Mouse (Mus musculus) hindbrain, embryonic 11.5 days (tissue): ENCODE data around the gene Rnf111. TPM values are rescaled to one million over a fixed set of nuclear protein-coding genes. Genes with fewer than 3 reads are reported as not detected.

Experiments
- ATAC-seq: fragments of 200-750 bp; cut with Nextera tagmentation; 2 replicates; pipeline ENCODE4 v1.8.0; 2017; ENCODE audit warnings: mild to moderate bottlenecking, moderate TSS enrichment, moderate library complexity; ENCODE audit not compliant: low FRiP score
- DNase-seq: peaks from one replicate; pipeline ENCODE4 v3.0.0-alpha.2; 2015; ENCODE audit warnings: low spot score
- H3K27ac ChIP-seq: fragments of 300-500 bp; sonication (generic); 2 replicates; pipeline ENCODE4 v1.5.1; 2014; ENCODE audit warnings: mild to moderate bottlenecking, low read depth, low read length
- H3K27me3 ChIP-seq: fragments of 300-500 bp; sonication (generic); 2 replicates; pipeline ENCODE4 v1.6.1; 2014; ENCODE audit warnings: mild to moderate bottlenecking, low read length, moderate library complexity, mixed read lengths; ENCODE audit not compliant: control insufficient read depth, insufficient read depth
- H3K36me3 ChIP-seq: fragments of 300-500 bp; sonication (generic); 2 replicates; pipeline ENCODE4 v1.6.1; 2014; ENCODE audit warnings: mild to moderate bottlenecking, low read length, moderate library complexity, mixed read lengths; ENCODE audit not compliant: control insufficient read depth, insufficient read depth
- H3K4me1 ChIP-seq: fragments of 300-500 bp; sonication (generic); replicated peaks from 2 replicates; pipeline ENCODE4 v1.6.1; 2014; ENCODE audit warnings: low read length, mixed read lengths; ENCODE audit not compliant: control insufficient read depth, insufficient read depth
- H3K4me2 ChIP-seq: fragments of 300-500 bp; sonication (generic); replicated peaks from 2 replicates; pipeline ENCODE4 v1.6.1; 2014; ENCODE audit warnings: mild to moderate bottlenecking, low read depth, low read length
- H3K4me3 ChIP-seq: fragments of 300-500 bp; sonication (generic); 2 replicates; pipeline ENCODE4 v1.5.1; 2014; ENCODE audit warnings: low read depth, low read length
- H3K9ac ChIP-seq: fragments of 300-500 bp; sonication (generic); 2 replicates; pipeline ENCODE4 v1.6.1; 2014; ENCODE audit warnings: low read depth, low read length
- H3K9me3 ChIP-seq: fragments of 300-500 bp; sonication (generic); 2 replicates; pipeline ENCODE4 v1.6.1; 2016; ENCODE audit warnings: low read length; ENCODE audit not compliant: control insufficient read depth
- WGBS: fragments of 180-500 bp; shearing (Covaris S2); extraction: QIAGEN DNeasy Blood & Tissue Kit; methylation state at CpG from one replicate; pipeline ENCODE4 v1.1.7; 2014; 5-methylcytosine and 5-hydroxymethylcytosine counted together
- polyA plus RNA-seq: library from polyadenylated mRNA; unstranded; fragments of >200 nt; fragmentation: Nextera tagmentation; extraction: Ambion mirVana; gene quantifications from 2 replicates; pipeline ENCODE4 v1.2.1, GENCODE M21; 2014

Gene Rnf111
- polyA plus RNA-seq, 1 experiment from 2014 or later = 40.0 TPM

DNA sequence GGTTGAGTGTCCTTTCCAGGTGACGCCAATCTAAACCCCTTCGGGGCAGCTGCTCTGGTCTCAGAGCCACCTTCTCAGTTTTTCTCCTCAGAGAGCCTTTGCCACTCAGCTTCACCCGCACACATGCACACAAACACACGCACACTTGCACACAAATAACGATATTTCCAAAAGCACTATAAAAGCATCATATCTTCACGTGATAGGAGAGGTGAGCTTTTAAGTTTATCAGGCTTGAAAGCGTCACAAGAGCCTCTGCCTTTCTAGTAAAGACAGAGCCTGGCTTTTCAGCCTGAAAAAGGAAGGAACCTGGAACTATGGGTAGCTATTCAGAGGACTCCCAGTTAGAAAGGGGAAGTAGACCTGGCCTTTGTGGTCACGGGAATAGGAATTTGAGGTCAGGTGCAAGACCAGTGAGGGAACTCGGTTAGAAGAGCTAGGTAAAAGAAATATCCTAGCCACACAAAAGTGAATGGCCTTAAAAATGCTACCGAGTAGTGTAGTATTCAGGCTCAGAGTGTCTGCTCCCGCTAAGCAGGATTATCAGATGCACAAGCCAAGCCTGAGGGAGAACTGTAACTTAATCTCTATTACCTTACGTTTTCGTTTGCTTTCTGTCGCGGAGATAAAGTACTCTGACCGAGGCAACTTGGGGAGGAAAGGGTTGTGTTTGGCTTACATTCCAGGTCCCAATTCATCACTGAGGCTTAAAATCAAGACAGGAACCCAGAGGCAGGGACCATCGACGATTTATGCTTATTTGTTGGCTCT lies 118.4 kb downstream of the Rnf111 start:
- Histone ChIP-seq H3K27ac (no peak overlapping the region), H3K4me2 (no peak overlapping the region), H3K36me3 (no peaks in the 10 kb centered on the region), H3K4me1 (no peaks in the 10 kb centered on the region), H3K9me3 (no peaks in the 10 kb centered on the region), H3K9ac (no peak overlapping the region), H3K27me3 (no peaks in the 10 kb centered on the region), H3K4me3 (no peak overlapping the region)
- WGBS = 86% methylated on average over 18 of the region's 18 CpGs
- DNase-seq = no peak
- no peak for ATAC-seq

DNA sequence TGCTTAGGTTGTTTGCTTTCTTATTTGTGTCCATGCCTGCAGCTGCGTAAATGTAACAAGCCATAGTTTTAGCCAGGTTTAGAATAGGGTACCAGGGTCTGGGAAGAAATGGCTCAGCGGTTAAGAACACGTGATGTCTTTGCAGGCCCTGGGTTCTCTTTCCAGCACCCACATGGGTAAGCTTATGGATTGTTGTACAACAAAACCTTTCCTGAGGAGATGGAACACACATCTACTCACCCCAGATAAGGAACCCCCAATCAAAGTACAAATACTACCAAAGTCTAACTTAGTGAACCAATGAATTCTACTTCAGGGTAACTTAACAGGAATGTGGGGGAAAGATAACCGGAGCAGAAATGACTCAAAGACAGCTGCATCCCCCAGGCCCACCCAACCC lies 119.0 kb downstream of the Rnf111 start:
- 96% methylated on average over 4 of the region's 4 CpGs for whole genome bisulfite sequencing
- H3K27ac ChIP-seq = no peak overlapping the region
- H3K4me3 ChIP-seq = no peak overlapping the region
- no peaks in the 10 kb centered on the region for H3K9me3 ChIP-seq
- no peak overlapping the region for H3K4me2 ChIP-seq
- H3K9ac ChIP-seq = no peak overlapping the region
- DNase-seq (no peak), ATAC-seq (no peak)
- no peaks in the 10 kb centered on the region for H3K27me3 ChIP-seq
- H3K36me3 ChIP-seq = no peaks in the 10 kb centered on the region
- no peaks in the 10 kb centered on the region for H3K4me1 ChIP-seq

DNA sequence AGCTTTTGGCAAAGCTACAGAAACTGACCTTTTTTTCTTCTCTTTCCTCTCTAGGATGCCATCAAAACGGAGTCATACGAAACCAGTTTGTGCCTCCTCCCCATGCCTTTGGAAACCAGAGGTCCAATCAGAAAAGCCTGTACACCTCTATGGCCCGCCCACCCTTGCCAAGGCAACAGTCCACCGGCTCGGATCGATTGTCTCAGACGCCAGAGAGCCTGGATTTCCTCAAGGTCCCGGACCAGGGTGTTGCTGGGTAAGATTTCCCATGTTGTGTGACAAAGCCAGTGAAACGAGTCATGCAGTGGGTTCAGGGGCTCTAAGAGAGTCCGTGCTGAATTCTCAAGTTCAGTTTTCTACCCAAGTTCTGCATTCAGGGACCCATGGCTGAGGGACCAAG lies 119.8 kb downstream of the Rnf111 start:
- Histone ChIP-seq H3K4me1 (no peaks in the 10 kb centered on the region), H3K36me3 (no peaks in the 10 kb centered on the region), H3K27ac (no peak overlapping the region), H3K4me3 (no peak overlapping the region), H3K4me2 (no peak overlapping the region), H3K27me3 (no peaks in the 10 kb centered on the region), H3K9me3 (no peaks in the 10 kb centered on the region), H3K9ac (no peak overlapping the region)
- DNase-seq (no peak), ATAC-seq (no peak)
- whole genome bisulfite sequencing = 81% methylated on average over 10 of the region's 10 CpGs

DNA sequence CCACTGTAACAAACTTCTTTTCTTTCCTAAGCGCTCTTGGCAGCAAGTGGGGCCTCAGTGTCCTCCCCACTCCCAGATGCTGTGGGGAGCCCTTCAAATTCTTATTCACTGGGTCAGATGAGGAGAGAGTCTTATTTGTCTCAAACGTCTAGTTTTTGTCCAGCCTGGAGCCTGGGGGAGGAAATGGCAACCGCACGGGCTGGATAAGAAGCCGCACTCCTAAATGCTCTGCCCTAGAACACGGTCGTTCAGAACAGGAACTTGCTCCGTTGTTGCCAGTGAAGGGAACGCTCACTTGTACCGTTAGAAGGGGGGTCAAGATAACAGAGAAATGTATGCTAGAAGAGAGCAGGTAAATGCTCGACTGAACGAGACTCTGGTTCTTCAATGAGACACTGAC lies 121.4 kb downstream of the Rnf111 start:
- no peak overlapping the region for H3K27ac ChIP-seq
- 91% methylated on average over 12 of the region's 12 CpGs for WGBS
- ATAC-seq = no peak

DNA sequence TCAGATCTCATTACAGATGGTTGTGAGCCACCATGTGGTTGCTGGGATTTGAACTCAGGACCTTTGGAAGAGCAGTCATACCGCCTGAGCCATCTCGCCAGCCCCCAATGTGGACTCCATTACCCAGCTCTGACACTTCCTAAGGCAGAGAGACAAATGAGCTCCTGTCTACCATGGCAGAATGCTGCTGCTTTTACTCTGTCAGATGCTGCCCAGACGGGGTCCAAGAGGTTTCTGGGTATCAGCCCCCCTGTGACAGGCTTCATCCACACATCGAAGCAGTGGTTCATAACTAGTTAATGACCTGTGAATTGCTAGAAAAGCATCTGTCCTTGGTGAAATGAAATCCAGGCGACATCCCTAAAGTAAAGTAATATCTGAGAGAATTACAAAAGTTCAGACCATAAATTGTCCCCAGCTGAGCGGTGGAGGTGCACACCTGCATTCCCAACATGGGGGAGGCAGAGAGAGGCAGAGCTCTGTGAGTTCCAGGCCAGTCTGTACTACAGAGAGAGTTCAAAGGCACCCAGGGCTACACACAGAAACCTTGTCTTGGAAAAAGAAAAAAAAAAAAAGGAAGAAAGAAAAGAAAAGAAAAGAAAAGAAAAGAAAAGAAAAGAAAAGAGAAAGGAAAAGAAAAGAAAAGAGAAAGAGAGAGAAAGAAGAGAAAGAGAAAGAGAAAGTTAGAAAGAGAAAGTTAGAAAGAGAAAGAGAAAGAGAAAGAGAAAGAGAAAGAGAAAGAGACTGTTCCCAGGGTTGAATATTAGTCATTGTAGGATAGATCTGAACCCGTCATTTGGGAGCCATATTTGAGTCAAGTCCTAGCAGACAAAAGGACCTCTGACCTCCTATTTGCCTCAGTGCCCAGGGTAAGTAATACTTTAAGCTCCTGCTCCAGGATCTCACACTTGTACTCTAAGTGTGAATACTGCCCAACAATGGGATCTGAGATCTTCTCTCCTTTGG lies 123.7 kb downstream of the Rnf111 start:
- Histone ChIP-seq H3K4me2 (no peak overlapping the region), H3K36me3 (no peaks in the 10 kb centered on the region), H3K4me3 (no peak overlapping the region), H3K27me3 (no peaks in the 10 kb centered on the region), H3K9me3 (no peaks in the 10 kb centered on the region), H3K4me1 (no peaks in the 10 kb centered on the region), H3K27ac (no peak overlapping the region), H3K9ac (no peak overlapping the region)
- DNase-seq (no peak), ATAC-seq (no peak)
- 84% methylated on average over 7 of the region's 7 CpGs for WGBS

More for the DNA sequence above, 121.4 kb downstream of the Rnf111 start:
- no peak for DNase-seq
- Histone ChIP-seq H3K9me3 (no peaks in the 10 kb centered on the region), H3K4me1 (no peaks in the 10 kb centered on the region), H3K9ac (no peak overlapping the region), H3K4me2 (no peak overlapping the region), H3K27me3 (no peaks in the 10 kb centered on the region), H3K4me3 (no peak overlapping the region), H3K36me3 (no peaks in the 10 kb centered on the region)

Other genes with a start within 250 kb of the Rnf111 start
- gene Ccnb2, start 82.2 kb downstream of the Rnf111 start, polyA plus RNA-seq = 206 and 222 TPM in 2 replicates
- gene Sltm, start 39.0 kb upstream of the Rnf111 start, polyA plus RNA-seq = 62.5 and 83.4 TPM in 2 replicates
- 0.39 and 0.62 TPM in 2 replicates for gene Gm10642, start 152.5 kb upstream of the Rnf111 start, polyA plus RNA-seq
- 11.1 and 14.2 TPM in 2 replicates for gene Mindy2, start 153.4 kb upstream of the Rnf111 start, polyA plus RNA-seq
- 64.9 and 65.5 TPM in 2 replicates for gene Adam10, start 175.3 kb upstream of the Rnf111 start, polyA plus RNA-seq